Mouse (Mus musculus) stomach, embryonic 16.5 days (tissue): Measurements from ENCODE around the gene Ier5. TPM values are rescaled to one million over a fixed set of nuclear protein-coding genes. Genes with fewer than 3 reads are reported as not detected.
A peak's percentile ranks its signal among the peaks of the same experiment; 100 is the strongest.

Experiments used
- ATAC-seq: fragments of 200-750 bp; cut with Nextera tagmentation; 2 replicates; pipeline ENCODE4 v1.8.0; 2017; ENCODE audit warnings: moderate number of reproducible peaks, moderate TSS enrichment; ENCODE audit not compliant: insufficient read depth, low FRiP score
- H3K27ac ChIP-seq: fragments of 300-500 bp; sonication (generic); 2 replicates; pipeline ENCODE4 v1.5.1; 2014; ENCODE audit warnings: low read length
- H3K27me3 ChIP-seq: fragments of 300-500 bp; sonication (generic); 2 replicates; pipeline ENCODE4 v1.6.1; 2014; ENCODE audit warnings: low read length, control low read depth, mixed read lengths; ENCODE audit not compliant: control insufficient read depth, insufficient read depth
- H3K36me3 ChIP-seq: fragments of 300-500 bp; sonication (generic); 2 replicates; pipeline ENCODE4 v1.6.1; 2014; ENCODE audit warnings: low read length; ENCODE audit not compliant: control insufficient read depth, insufficient read depth
- H3K4me1 ChIP-seq: fragments of 300-500 bp; sonication (generic); 2 replicates; pipeline ENCODE4 v1.6.1; 2014; ENCODE audit warnings: low read length, control low read depth, mixed read lengths; ENCODE audit not compliant: control insufficient read depth, insufficient read depth
- H3K4me2 ChIP-seq: fragments of 300-500 bp; sonication (generic); 2 replicates; pipeline ENCODE4 v1.6.1; 2014; ENCODE audit warnings: low read depth, low read length, mixed read lengths
- H3K4me3 ChIP-seq: fragments of 300-500 bp; sonication (generic); replicated peaks from 2 replicates; pipeline ENCODE4 v1.5.1; 2014; ENCODE audit warnings: mild to moderate bottlenecking, low read length
- H3K9ac ChIP-seq: fragments of 300-500 bp; sonication (generic); 2 replicates; pipeline ENCODE4 v1.6.1; 2014; ENCODE audit warnings: low read length
- H3K9me3 ChIP-seq: fragments of 300-500 bp; sonication (generic); replicated peaks from 2 replicates; pipeline ENCODE4 v1.6.1; 2016; ENCODE audit warnings: low read length, control low read depth; ENCODE audit not compliant: control insufficient read depth
- WGBS: fragments of 180-500 bp; shearing (Covaris S2); extraction: QIAGEN DNeasy Blood & Tissue Kit; methylation state at CpG from one replicate; pipeline ENCODE4 v1.1.7; 2014; 5-methylcytosine and 5-hydroxymethylcytosine counted together
- polyA plus RNA-seq: library from polyadenylated mRNA; unstranded; fragments of >200 nt; fragmentation: Nextera tagmentation; extraction: Ambion mirVana; gene quantifications from 2 replicates; pipeline ENCODE4 v1.2.1, GENCODE M21; 2015

Gene Ier5
- 2.0 and 2.5 TPM in 2 replicates for polyA plus RNA-seq

- Histone ChIP-seq H3K9me3 (no peaks in the 10 kb centered on the region), H3K4me1 (peaks cover 12% of the 10 kb centered on the region), H3K36me3 (no peaks in the 10 kb centered on the region), H3K4me3 (peak within 1 kb of the TSS; percentile 99), H3K27ac (peak within 1 kb of the TSS; percentile 90), H3K27me3 (no peaks in the 10 kb centered on the region), H3K9ac (peak within 1 kb of the TSS; percentile 100), H3K4me2 (peak within 1 kb of the TSS; percentile 62)
- peak; percentile 99 for ATAC-seq
- 0% methylated on average over 40 of the region's 40 CpGs for WGBS
Observed at GRCm38 (mm10) chr1:155099280-155099848, at the start of gene Ier5. TSS of gene Ier5 (minus strand) at chr1:155099636.

GRCm38 (mm10) chr1:155147228-155147627, 47.8 kb upstream of the Ier5 start:
- Histone ChIP-seq H3K4me3 (no peak overlapping the region), H3K27me3 (no peaks in the 10 kb centered on the region), H3K27ac (no peak overlapping the region), H3K9me3 (no peaks in the 10 kb centered on the region), H3K4me1 (peaks cover 10% of the 10 kb centered on the region; the same call in 1 of the 2 replicates), H3K4me2 (no peak overlapping the region), H3K9ac (no peak overlapping the region), H3K36me3 (no peaks in the 10 kb centered on the region)
- WGBS = 93% methylated on average over 2 of the region's 2 CpGs
- ATAC-seq = no peak

GRCm38 (mm10) chr1:155146572-155146980, 47.1 kb upstream of the Ier5 start, which contains the start of gene Mr1:
TSS of gene Mr1 (minus strand) at chr1:155146814.
- Histone ChIP-seq H3K9me3 (no peaks in the 10 kb centered on the region), H3K27ac (peak within 1 kb of the TSS; percentile 68), H3K36me3 (no peaks in the 10 kb centered on the region), H3K4me3 (peak within 1 kb of the TSS; percentile 44), H3K27me3 (no peaks in the 10 kb centered on the region), H3K9ac (peak within 1 kb of the TSS; percentile 66), H3K4me2 (peak within 1 kb of the TSS; percentile 52), H3K4me1 (peaks cover 10% of the 10 kb centered on the region; the same call in 1 of the 2 replicates)
- WGBS = 14% methylated on average over 8 of the region's 8 CpGs
- ATAC-seq = peak; percentile 94

- peak overlapping the region; percentile 68 for H3K27ac ChIP-seq
- 27% methylated on average over 6 of the region's 6 CpGs for WGBS
- ATAC-seq = peak; percentile 41
- H3K9me3 ChIP-seq = no peaks in the 10 kb centered on the region
- peak overlapping the region; percentile 66 for H3K9ac ChIP-seq
- H3K4me3 ChIP-seq = peak overlapping the region; percentile 44
- H3K4me1 ChIP-seq = peaks cover 10% of the 10 kb centered on the region; the same call in 1 of the 2 replicates
- H3K27me3 ChIP-seq = no peaks in the 10 kb centered on the region
- H3K4me2 ChIP-seq = peak overlapping the region; percentile 52
- no peaks in the 10 kb centered on the region for H3K36me3 ChIP-seq
Observed at GRCm38 (mm10) chr1:155145620-155146019, 46.2 kb upstream of the Ier5 start.

- Histone ChIP-seq H3K27me3 (no peaks in the 10 kb centered on the region), H3K27ac (no peak overlapping the region), H3K4me2 (no peak overlapping the region), H3K36me3 (no peaks in the 10 kb centered on the region), H3K4me1 (no peaks in the 10 kb centered on the region; the same call in 1 of the 2 replicates), H3K9me3 (no peaks in the 10 kb centered on the region), H3K9ac (no peak overlapping the region), H3K4me3 (no peak overlapping the region)
- ATAC-seq = no peak
- 72% methylated on average over 2 of the region's 2 CpGs for WGBS
Observed at GRCm38 (mm10) chr1:155140076-155140475, 40.6 kb upstream of the Ier5 start.

- H3K9me3 ChIP-seq = no peaks in the 10 kb centered on the region
- no peak overlapping the region for H3K4me2 ChIP-seq
- no peaks in the 10 kb centered on the region; the same call in 1 of the 2 replicates for H3K4me1 ChIP-seq
- H3K36me3 ChIP-seq = no peaks in the 10 kb centered on the region
- no peak; the same call in 1 of the 2 replicates for ATAC-seq
- peak overlapping the region; percentile 68 for H3K27ac ChIP-seq
- H3K27me3 ChIP-seq = no peaks in the 10 kb centered on the region
- H3K4me3 ChIP-seq = no peak overlapping the region
- H3K9ac ChIP-seq = no peak overlapping the region
- 70% methylated on average over 7 of the region's 7 CpGs for WGBS
Observed at GRCm38 (mm10) chr1:155138795-155139194, 39.4 kb upstream of the Ier5 start.

GRCm38 (mm10) chr1:155134866-155135265, 35.4 kb upstream of the Ier5 start:
- Histone ChIP-seq H3K4me1 (no peaks in the 10 kb centered on the region; the same call in 1 of the 2 replicates), H3K27me3 (no peaks in the 10 kb centered on the region), H3K36me3 (0 out of 2 replicates have a peak, but pooled peaks cover 3% of the 10 kb centered on the region), H3K4me2 (no peak overlapping the region), H3K4me3 (no peak overlapping the region), H3K27ac (no peak overlapping the region), H3K9ac (no peak overlapping the region), H3K9me3 (no peaks in the 10 kb centered on the region)
- 41% methylated on average over 8 of the region's 8 CpGs for WGBS
- ATAC-seq = no peak

GRCm38 (mm10) chr1:155127429-155127934, 28.0 kb upstream of the Ier5 start:
- H3K4me1 ChIP-seq = peaks cover 6% of the 10 kb centered on the region; the same call in 1 of the 2 replicates
- no peak for ATAC-seq
- H3K36me3 ChIP-seq = 0 out of 2 replicates have a peak, but pooled peaks cover 3% of the 10 kb centered on the region
- no peak overlapping the region for H3K4me2 ChIP-seq
- H3K9me3 ChIP-seq = no peaks in the 10 kb centered on the region
- H3K27ac ChIP-seq = no peak overlapping the region
- H3K9ac ChIP-seq = no peak overlapping the region
- WGBS = 70% methylated on average over 5 of the region's 5 CpGs
- no peak overlapping the region for H3K4me3 ChIP-seq
- no peaks in the 10 kb centered on the region for H3K27me3 ChIP-seq

- Histone ChIP-seq H3K9ac (no peak overlapping the region), H3K4me3 (no peak overlapping the region), H3K4me1 (peaks cover 6% of the 10 kb centered on the region; the same call in 1 of the 2 replicates), H3K27me3 (no peaks in the 10 kb centered on the region), H3K36me3 (0 out of 2 replicates have a peak, but pooled peaks cover 3% of the 10 kb centered on the region), H3K9me3 (no peaks in the 10 kb centered on the region), H3K27ac (no peak overlapping the region), H3K4me2 (no peak overlapping the region)
- WGBS = 66% methylated on average over 5 of the region's 5 CpGs
- ATAC-seq = no peak
Observed at GRCm38 (mm10) chr1:155126716-155127115, 27.3 kb upstream of the Ier5 start.
